Mouse (Mus musculus): ENCODE measurements at regions not wholly inside any gene's neighbourhood (a gene's known extent, or its start where the extent isn't known, plus 50 kb on each side); places are given as distances from the start of the nearest gene placed in this dataset.

DNA sequence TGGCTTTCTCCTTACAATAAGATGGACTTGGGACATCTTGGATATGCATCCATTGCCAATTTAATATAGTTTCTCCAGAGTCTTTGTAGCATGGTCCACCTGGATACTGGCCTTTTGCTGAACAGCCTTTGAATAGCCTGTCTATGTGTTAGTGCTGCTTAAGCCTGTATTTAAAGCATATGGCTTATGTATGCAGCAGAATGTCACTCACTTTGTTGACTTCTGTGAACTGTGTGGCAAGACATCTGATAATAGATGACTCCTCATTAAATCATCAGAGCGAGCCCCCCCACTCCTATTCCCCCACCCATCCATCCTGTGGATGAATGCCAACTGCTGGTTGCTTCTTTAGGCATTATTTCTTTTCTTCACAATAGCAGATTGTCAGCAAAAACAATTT, 268.2 kb upstream of the Bmp2 start:
- H3K27ac ChIP-seq (replicated peaks; ENCODE audit: insufficient read depth, low read depth, low read length), result no peak overlapping the region
- H3K4me3 ChIP-seq (ENCODE audit: insufficient read depth, low read depth, low read length), result no peak overlapping the region
- no peaks in the 10 kb centered on the region for H3K4me1 ChIP-seq (ENCODE audit: control insufficient read depth, insufficient read depth, low read length)
- TF ChIP-seq CTCF (IDR thresholded peaks at IDR 0.05; ENCODE audit: low read depth, low read length), result no peak
- no peak for DNase-seq (ENCODE audit: extremely low read depth, low read depth, low spot score)
- H3K9ac ChIP-seq (ENCODE audit: low read depth, low read length), result no peak overlapping the region
- H3K36me3 ChIP-seq (ENCODE audit: control insufficient read depth, insufficient read depth, low read length), result no peaks in the 10 kb centered on the region
- H3K27me3 ChIP-seq (ENCODE audit: control insufficient read depth, insufficient read depth, low read length), result no peaks in the 10 kb centered on the region
- 48% methylated on average over 1 of the region's 1 CpGs for WGBS
- H3K79me2 ChIP-seq (ENCODE audit: control insufficient read depth, insufficient read depth, low read length), result no peaks in the 10 kb centered on the region

DNA sequence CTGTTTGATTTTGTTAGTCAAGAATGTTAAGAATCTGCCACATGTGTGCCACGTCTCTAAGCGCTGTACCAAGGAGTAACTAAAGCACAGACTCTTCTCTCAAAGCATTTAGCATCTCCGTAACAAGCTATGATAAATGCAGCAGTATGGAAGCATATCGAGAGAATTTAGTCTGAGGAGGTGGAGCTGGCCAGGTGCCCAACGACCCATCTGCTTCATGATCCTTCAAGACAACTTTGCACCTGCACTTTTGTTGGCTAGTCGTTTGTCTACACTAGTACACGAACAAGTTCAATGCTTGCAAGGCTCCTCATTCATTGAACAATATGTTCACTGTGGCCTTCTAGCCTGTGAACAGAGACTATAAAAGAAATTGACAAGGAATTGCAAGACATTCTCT, 257.8 kb upstream of the Bmp2 start:
- no peak for TF ChIP-seq CTCF (IDR thresholded peaks at IDR 0.05; ENCODE audit: low read depth, low read length)
- no peak for TF ChIP-seq POLR2A (IDR thresholded peaks at IDR 0.05; ENCODE audit: extremely low read depth, insufficient read depth, low read length)
- DNase-seq (ENCODE audit: extremely low read depth, low read depth, low spot score), result no peak
- no peak overlapping the region for H3K9ac ChIP-seq (ENCODE audit: low read depth, low read length)
- H3K79me2 ChIP-seq (ENCODE audit: control insufficient read depth, insufficient read depth, low read length), result no peaks in the 10 kb centered on the region
- H3K4me3 ChIP-seq (ENCODE audit: insufficient read depth, low read depth, low read length), result no peak overlapping the region
- no peaks in the 10 kb centered on the region for H3K4me1 ChIP-seq (ENCODE audit: control insufficient read depth, insufficient read depth, low read length)
- no peaks in the 10 kb centered on the region for H3K27me3 ChIP-seq (ENCODE audit: control insufficient read depth, insufficient read depth, low read length)
- H3K36me3 ChIP-seq (ENCODE audit: control insufficient read depth, insufficient read depth, low read length), result no peaks in the 10 kb centered on the region
- H3K27ac ChIP-seq (replicated peaks; ENCODE audit: insufficient read depth, low read depth, low read length), result no peak overlapping the region
- WGBS, result 80% methylated on average over 7 of the region's 7 CpGs

DNA sequence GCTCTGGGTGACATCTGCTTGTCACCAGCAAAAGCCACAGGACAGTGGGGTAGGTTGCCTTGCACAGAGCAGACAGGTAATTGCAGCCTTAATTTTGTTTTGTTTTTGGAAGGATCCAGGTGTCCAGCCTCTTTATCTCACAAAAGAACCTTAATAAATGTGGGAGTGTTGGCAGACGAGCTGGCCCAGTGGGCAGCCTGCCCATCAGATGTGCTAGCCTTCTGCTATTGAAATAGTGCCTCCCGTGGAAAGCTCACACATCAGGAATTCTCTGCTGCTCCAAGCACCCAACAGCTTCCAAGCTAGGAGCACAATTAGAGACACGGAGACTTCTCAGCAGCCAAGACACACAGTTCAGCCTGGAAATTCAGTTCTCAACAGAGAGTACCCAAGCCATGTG, 246.0 kb upstream of the Bmp2 start:
- DNase-seq (ENCODE audit: extremely low read depth, low read depth, low spot score), result peak; percentile 1
- H3K4me1 ChIP-seq (ENCODE audit: control insufficient read depth, insufficient read depth, low read length), result no peaks in the 10 kb centered on the region
- 44% methylated on average over 3 of the region's 3 CpGs for WGBS
- H3K79me2 ChIP-seq (ENCODE audit: control insufficient read depth, insufficient read depth, low read length), result no peaks in the 10 kb centered on the region
- no peak overlapping the region for H3K27ac ChIP-seq (replicated peaks; ENCODE audit: insufficient read depth, low read depth, low read length)
- H3K36me3 ChIP-seq (ENCODE audit: control insufficient read depth, insufficient read depth, low read length), result no peaks in the 10 kb centered on the region
- no peak for TF ChIP-seq POLR2A (IDR thresholded peaks at IDR 0.05; ENCODE audit: extremely low read depth, insufficient read depth, low read length)
- no peak for TF ChIP-seq CTCF (IDR thresholded peaks at IDR 0.05; ENCODE audit: low read depth, low read length)
- H3K9ac ChIP-seq (ENCODE audit: low read depth, low read length), result no peak overlapping the region
- no peak overlapping the region for H3K4me3 ChIP-seq (ENCODE audit: insufficient read depth, low read depth, low read length)
- no peaks in the 10 kb centered on the region for H3K27me3 ChIP-seq (ENCODE audit: control insufficient read depth, insufficient read depth, low read length)

DNA sequence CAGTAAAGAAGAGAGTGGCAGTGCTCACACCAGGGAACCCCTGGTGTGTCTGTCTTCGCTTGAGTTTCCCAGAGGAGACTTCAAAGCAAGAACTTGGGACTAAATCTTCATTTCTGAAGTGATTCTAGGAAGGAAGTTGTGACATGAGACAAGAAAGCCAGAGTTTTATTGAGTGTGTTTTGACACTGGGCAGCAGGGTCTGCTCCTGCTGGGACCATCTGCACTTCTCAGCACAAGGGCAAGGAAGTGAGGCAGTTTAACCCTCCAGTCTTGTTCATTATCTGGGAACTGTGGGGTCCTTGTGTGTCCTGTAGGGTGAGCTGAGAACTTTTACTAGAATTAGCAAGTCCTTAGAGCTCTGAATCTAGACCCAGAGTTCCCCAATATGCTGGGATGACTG, 241.0 kb upstream of the Bmp2 start:
- 69% methylated on average over 1 of the region's 1 CpGs for WGBS
- TF ChIP-seq POLR2A (IDR thresholded peaks at IDR 0.05; ENCODE audit: extremely low read depth, insufficient read depth, low read length) (no peak), CTCF (IDR thresholded peaks at IDR 0.05; ENCODE audit: low read depth, low read length) (no peak)
- Histone ChIP-seq H3K27me3 (ENCODE audit: control insufficient read depth, insufficient read depth, low read length) (no peaks in the 10 kb centered on the region), H3K4me3 (ENCODE audit: insufficient read depth, low read depth, low read length) (no peak overlapping the region), H3K36me3 (ENCODE audit: control insufficient read depth, insufficient read depth, low read length) (no peaks in the 10 kb centered on the region), H3K4me1 (ENCODE audit: control insufficient read depth, insufficient read depth, low read length) (no peaks in the 10 kb centered on the region), H3K79me2 (ENCODE audit: control insufficient read depth, insufficient read depth, low read length) (no peaks in the 10 kb centered on the region), H3K27ac (replicated peaks; ENCODE audit: insufficient read depth, low read depth, low read length) (no peak overlapping the region), H3K9ac (ENCODE audit: low read depth, low read length) (no peak overlapping the region)
- no peak for DNase-seq (ENCODE audit: extremely low read depth, low read depth, low spot score)

DNA sequence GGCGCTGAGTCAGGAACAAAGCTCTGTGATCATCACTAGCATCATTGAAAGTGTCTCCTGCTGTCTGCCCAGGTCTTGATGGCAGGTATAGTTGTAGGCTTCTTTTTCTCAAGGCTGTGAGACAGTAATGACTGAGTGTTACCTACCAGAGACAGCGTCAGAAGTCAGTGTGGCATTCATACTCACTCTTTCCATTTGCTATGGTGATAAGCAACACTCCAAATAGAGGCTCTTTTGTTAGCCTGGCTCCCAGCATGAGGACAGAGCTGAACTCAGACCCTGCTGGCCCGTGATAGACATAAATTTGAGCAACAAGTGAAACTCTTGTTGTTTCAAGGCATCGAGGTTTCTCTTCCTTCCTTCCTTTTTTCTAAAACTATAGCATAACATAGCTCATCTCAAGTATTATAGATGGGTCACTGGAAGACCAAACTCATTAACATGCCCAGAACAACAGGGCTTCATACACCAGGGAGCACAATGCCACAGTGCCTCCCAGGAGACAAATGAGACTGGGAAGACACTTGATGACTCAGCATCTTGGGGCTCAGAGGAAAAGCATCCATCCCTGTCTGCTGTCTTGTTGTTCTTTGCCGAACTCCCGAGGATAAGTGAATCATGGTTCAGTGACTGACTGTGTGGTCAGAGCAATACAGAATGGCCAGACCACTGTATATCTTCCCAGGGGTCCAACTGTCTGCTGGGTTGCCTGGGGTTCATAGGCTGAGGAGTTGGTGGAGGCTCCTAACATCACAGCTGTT, 225.5 kb upstream of the Bmp2 start:
- Histone ChIP-seq H3K4me3 (ENCODE audit: insufficient read depth, low read depth, low read length) (no peak overlapping the region), H3K4me1 (ENCODE audit: control insufficient read depth, insufficient read depth, low read length) (no peaks in the 10 kb centered on the region), H3K36me3 (ENCODE audit: control insufficient read depth, insufficient read depth, low read length) (no peaks in the 10 kb centered on the region), H3K27ac (replicated peaks; ENCODE audit: insufficient read depth, low read depth, low read length) (no peak overlapping the region), H3K9ac (ENCODE audit: low read depth, low read length) (no peak overlapping the region), H3K79me2 (ENCODE audit: control insufficient read depth, insufficient read depth, low read length) (no peaks in the 10 kb centered on the region), H3K27me3 (ENCODE audit: control insufficient read depth, insufficient read depth, low read length) (no peaks in the 10 kb centered on the region)
- no peak for DNase-seq (ENCODE audit: extremely low read depth, low read depth, low spot score)
- WGBS, result 72% methylated on average over 6 of the region's 6 CpGs
- TF ChIP-seq POLR2A (IDR thresholded peaks at IDR 0.05; ENCODE audit: extremely low read depth, insufficient read depth, low read length), result no peak
- TF ChIP-seq CTCF (IDR thresholded peaks at IDR 0.05; ENCODE audit: low read depth, low read length), result no peak

DNA sequence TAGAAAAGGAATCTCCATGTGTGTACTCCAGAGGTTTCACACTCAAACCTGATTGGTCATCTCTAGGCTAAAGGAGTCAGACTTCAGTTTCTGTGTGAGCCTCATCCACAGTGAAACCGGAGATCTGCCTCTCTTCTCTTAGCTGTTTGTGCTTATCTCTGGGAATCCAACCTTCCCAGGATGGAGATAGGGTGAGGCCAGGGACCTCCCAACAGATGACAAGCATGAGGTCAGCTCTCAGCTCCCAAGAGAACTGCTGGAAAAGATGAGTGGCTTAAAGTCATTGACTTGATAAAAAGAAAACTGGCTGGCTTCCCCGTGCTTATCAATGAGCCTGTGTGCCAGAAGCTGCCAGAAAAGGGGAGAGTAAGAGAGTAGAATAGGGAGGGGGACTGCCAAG, 224.3 kb upstream of the Bmp2 start:
- H3K79me2 ChIP-seq (ENCODE audit: control insufficient read depth, insufficient read depth, low read length), result no peaks in the 10 kb centered on the region
- TF ChIP-seq CTCF (IDR thresholded peaks at IDR 0.05; ENCODE audit: low read depth, low read length), result no peak
- no peak for TF ChIP-seq POLR2A (IDR thresholded peaks at IDR 0.05; ENCODE audit: extremely low read depth, insufficient read depth, low read length)
- no peaks in the 10 kb centered on the region for H3K27me3 ChIP-seq (ENCODE audit: control insufficient read depth, insufficient read depth, low read length)
- no peaks in the 10 kb centered on the region for H3K36me3 ChIP-seq (ENCODE audit: control insufficient read depth, insufficient read depth, low read length)
- H3K4me1 ChIP-seq (ENCODE audit: control insufficient read depth, insufficient read depth, low read length), result no peaks in the 10 kb centered on the region
- no peak overlapping the region for H3K27ac ChIP-seq (replicated peaks; ENCODE audit: insufficient read depth, low read depth, low read length)
- H3K9ac ChIP-seq (ENCODE audit: low read depth, low read length), result no peak overlapping the region
- H3K4me3 ChIP-seq (ENCODE audit: insufficient read depth, low read depth, low read length), result no peak overlapping the region
- 8% methylated on average over 2 of the region's 2 CpGs for WGBS
- DNase-seq (ENCODE audit: extremely low read depth, low read depth, low spot score), result no peak
